Mouse (Mus musculus): ENCODE measurements around the gene Tjp1. TPM values are rescaled to one million over a fixed set of nuclear protein-coding genes. Genes with fewer than 3 reads are reported as not detected.

Gene Tjp1
- total RNA-seq, 2 experiments from 2014 or later, result 126 to 133 TPM

GRCm38 (mm10) chr7:65490526-65490925 lies 37.1 kb downstream of the Tjp1 start:
- DNase-seq, result no peak
- intact Hi-C loops (cut with DNase I), result loop anchor here (10.0 kb wide), 1 partner anchor 76 kb away; no protein-coding TSS in a partner anchor

- intact Hi-C loops (cut with DNase I), result loop anchor here (10.0 kb wide), 1 partner anchor 75 kb away; no protein-coding TSS in a partner anchor
- DNase-seq, result no peak
Measured at GRCm38 (mm10) chr7:65489742-65490141, 37.8 kb downstream of the Tjp1 start.

- intact Hi-C loops (cut with DNase I), result no loop called here
- no peak for DNase-seq
Measured at GRCm38 (mm10) chr7:65489195-65489594, 38.4 kb downstream of the Tjp1 start.

- peak in 1 of 2 experiments; percentile 48 for DNase-seq
- intact Hi-C loops (cut with DNase I), result no loop called here
Measured at GRCm38 (mm10) chr7:65486259-65486681, 41.3 kb downstream of the Tjp1 start.

- DNase-seq, result no peak
- intact Hi-C loops (cut with DNase I), result no loop called here
Measured at GRCm38 (mm10) chr7:65484170-65484778, 43.3 kb downstream of the Tjp1 start.

GRCm38 (mm10) chr7:65482216-65482615 lies 45.4 kb downstream of the Tjp1 start:
- no peak for DNase-seq
- intact Hi-C loops (cut with DNase I), result no loop called here

- no peak for DNase-seq
- intact Hi-C loops (cut with DNase I), result no loop called here
Measured at GRCm38 (mm10) chr7:65472048-65472447, 55.5 kb downstream of the Tjp1 start.

- no peak for DNase-seq
- intact Hi-C loops (cut with DNase I), result no loop called here
Measured at GRCm38 (mm10) chr7:65471406-65471805, 56.2 kb downstream of the Tjp1 start.

GRCm38 (mm10) chr7:65470214-65470613 lies 57.4 kb downstream of the Tjp1 start:
- DNase-seq, result no peak
- intact Hi-C loops (cut with DNase I), result no loop called here

GRCm38 (mm10) chr7:65469666-65470065 lies 57.9 kb downstream of the Tjp1 start:
- intact Hi-C loops (cut with DNase I), result loop anchor here (5.0 kb wide), 1 partner anchor 102 kb away; no protein-coding TSS in a partner anchor
- no peak for DNase-seq

GRCm38 (mm10) chr7:65468191-65468590 lies 59.4 kb downstream of the Tjp1 start:
- DNase-seq, result no peak
- intact Hi-C loops (cut with DNase I), result loop anchor here (5.0 kb wide), 1 partner anchor 101 kb away; no protein-coding TSS in a partner anchor

GRCm38 (mm10) chr7:65467306-65468021 lies 60.1 kb downstream of the Tjp1 start:
- intact Hi-C loops (cut with DNase I), result loop anchor here (5.0 kb wide), 1 partner anchor 100 kb away; no protein-coding TSS in a partner anchor
- DNase-seq, result no peak

- intact Hi-C loops (cut with DNase I), result loop anchor here (5.0 kb wide), 1 partner anchor 99 kb away; no protein-coding TSS in a partner anchor
- DNase-seq, result peak; percentile 26 to 50
Measured at GRCm38 (mm10) chr7:65466137-65466536, 61.4 kb downstream of the Tjp1 start.

GRCm38 (mm10) chr7:65464518-65465037 lies 63.0 kb downstream of the Tjp1 start:
- intact Hi-C loops (cut with DNase I), result loop anchor here (5.0 kb wide), 1 partner anchor 97 kb away; no protein-coding TSS in a partner anchor
- no peak for DNase-seq

GRCm38 (mm10) chr7:65463438-65463837 lies 64.1 kb downstream of the Tjp1 start:
- no peak for DNase-seq
- intact Hi-C loops (cut with DNase I), result no loop called here

GRCm38 (mm10) chr7:65461412-65461811 lies 66.2 kb downstream of the Tjp1 start:
- DNase-seq, result peak; percentile 30 to 44
- intact Hi-C loops (cut with DNase I), result no loop called here

GRCm38 (mm10) chr7:65460196-65460595 lies 67.4 kb downstream of the Tjp1 start:
- intact Hi-C loops (cut with DNase I), result no loop called here
- DNase-seq, result no peak

- intact Hi-C loops (cut with DNase I), result loop anchor here (5.0 kb wide), 1 partner anchor 186 kb away; the partner anchor contains the start of gene Tarsl2
- no peak for DNase-seq
Measured at GRCm38 (mm10) chr7:65456031-65456430, 71.5 kb downstream of the Tjp1 start.

GRCm38 (mm10) chr7:65455208-65455607 lies 72.4 kb downstream of the Tjp1 start:
- intact Hi-C loops (cut with DNase I), result loop anchor here (5.0 kb wide), 1 partner anchor 187 kb away; the partner anchor contains the start of gene Tarsl2
- no peak for DNase-seq

GRCm38 (mm10) chr7:65454269-65454668 lies 73.3 kb downstream of the Tjp1 start:
- no peak for DNase-seq
- intact Hi-C loops (cut with DNase I), result loop anchor here (5.0 kb wide), 1 partner anchor 37 kb away; no protein-coding TSS in a partner anchor

GRCm38 (mm10) chr7:65452246-65452645 lies 75.3 kb downstream of the Tjp1 start:
- DNase-seq, result no peak
- intact Hi-C loops (cut with DNase I), result loop anchor here (5.0 kb wide), 1 partner anchor 35 kb away; no protein-coding TSS in a partner anchor

Data from heart, postnatal 14 days (tissue).